Mouse (Mus musculus) intestine, embryonic 14.5 days (tissue): ENCODE results near the gene Trmt44. TPM values are rescaled to one million over a fixed set of nuclear protein-coding genes. Genes with fewer than 3 reads are reported as not detected.

Experiments used
- ATAC-seq: fragments of 200-750 bp; cut with Nextera tagmentation; replicated peaks from 2 replicates; pipeline ENCODE4 v1.8.0; 2017; ENCODE audit warnings: low read depth, moderate number of reproducible peaks, moderate TSS enrichment, moderate library complexity; ENCODE audit not compliant: low FRiP score, low TSS enrichment
- DNase-seq: peaks from one replicate; pipeline ENCODE4 v3.0.0-alpha.2; 2018; ENCODE audit warnings: low spot score
- H3K27ac ChIP-seq: fragments of 300-500 bp; sonication (generic); 2 replicates; pipeline ENCODE4 v1.5.1; 2014; ENCODE audit warnings: low read depth, mild to moderate bottlenecking, control low read depth
- H3K27me3 ChIP-seq: fragments of 300-500 bp; sonication (generic); replicated peaks from 2 replicates; pipeline ENCODE4 v1.6.1; 2014; ENCODE audit warnings: low read length, control low read depth; ENCODE audit not compliant: control insufficient read depth, insufficient read depth
- H3K36me3 ChIP-seq: fragments of 300-500 bp; sonication (generic); 2 replicates; pipeline ENCODE4 v1.6.1; 2014; ENCODE audit warnings: low read length, control low read depth; ENCODE audit not compliant: control insufficient read depth, insufficient read depth
- H3K4me1 ChIP-seq: fragments of 300-500 bp; sonication (generic); replicated peaks from 2 replicates; pipeline ENCODE4 v1.6.1; 2014; ENCODE audit warnings: low read length, control low read depth, mixed read lengths; ENCODE audit not compliant: control insufficient read depth, insufficient read depth
- H3K4me2 ChIP-seq: fragments of 300-500 bp; sonication (generic); 2 replicates; pipeline ENCODE4 v1.6.1; 2014; ENCODE audit warnings: low read length
- H3K4me3 ChIP-seq: fragments of 300-500 bp; sonication (generic); 2 replicates; pipeline ENCODE4 v1.5.1; 2014; ENCODE audit warnings: low read depth, low read length, control low read depth, mixed read lengths
- H3K9ac ChIP-seq: fragments of 300-500 bp; sonication (generic); 2 replicates; pipeline ENCODE4 v1.6.1; 2014; ENCODE audit warnings: mild to moderate bottlenecking, low read length
- H3K9me3 ChIP-seq: fragments of 300-500 bp; sonication (generic); 2 replicates; pipeline ENCODE4 v1.6.1; 2016; ENCODE audit warnings: low read length, control low read depth; ENCODE audit not compliant: control insufficient read depth
- WGBS: fragments of 180-500 bp; shearing (Covaris S2); extraction: QIAGEN DNeasy Blood & Tissue Kit; methylation state at CpG from one replicate; pipeline ENCODE4 v1.1.7; 2014; 5-methylcytosine and 5-hydroxymethylcytosine counted together
- polyA plus RNA-seq: library from polyadenylated mRNA; unstranded; fragments of >200 nt; fragmentation: Nextera tagmentation; extraction: Ambion mirVana; gene quantifications from 2 replicates; pipeline ENCODE4 v1.2.1, GENCODE M21; 2014

The Trmt44 gene
- polyA plus RNA-seq, 1 experiment from 2014 or later, result 8.9 TPM

- Histone ChIP-seq H3K36me3 (peaks cover 84% of the 10 kb centered on the region), H3K27me3 (no peaks in the 10 kb centered on the region), H3K4me2 (no peak overlapping the region), H3K4me3 (no peak overlapping the region), H3K27ac (no peak overlapping the region), H3K9ac (no peak overlapping the region), H3K9me3 (no peaks in the 10 kb centered on the region), H3K4me1 (no peaks in the 10 kb centered on the region)
- peak; percentile 95 for DNase-seq
- ATAC-seq, result no peak; the same call in 1 of the 2 replicates
- 5% methylated on average over 1 of the region's 1 CpGs for WGBS
Observed at GRCm38 (mm10) chr5:35563449-35563848, 11.4 kb downstream of the Trmt44 start.

DNA sequence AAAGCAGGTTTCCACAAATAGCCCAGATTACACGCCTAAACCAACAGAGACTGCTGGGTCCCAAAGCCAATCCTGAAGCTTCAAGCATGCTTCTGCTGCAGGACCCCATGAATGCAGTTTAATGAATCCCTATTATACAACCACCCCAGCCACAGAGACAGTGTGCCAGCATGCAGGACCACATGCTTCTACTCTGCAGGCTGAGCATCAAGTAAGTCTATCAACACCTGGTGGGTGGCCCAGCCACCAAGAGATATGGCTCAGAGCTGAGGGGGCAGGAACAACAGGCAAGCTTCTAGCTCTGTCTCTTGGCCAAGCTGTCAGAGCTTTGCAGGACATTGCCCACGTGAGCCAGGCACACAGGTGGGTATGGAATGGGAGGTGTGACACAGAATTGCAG is 12.3 kb downstream of the Trmt44 start:
- Histone ChIP-seq H3K27me3 (no peaks in the 10 kb centered on the region), H3K4me2 (no peak overlapping the region), H3K9me3 (no peaks in the 10 kb centered on the region), H3K27ac (no peak overlapping the region), H3K4me3 (no peak overlapping the region), H3K4me1 (no peaks in the 10 kb centered on the region), H3K9ac (no peak overlapping the region), H3K36me3 (peaks cover 82% of the 10 kb centered on the region)
- 94% methylated on average over 2 of the region's 2 CpGs for WGBS
- DNase-seq (no peak), ATAC-seq (no peak)

DNA sequence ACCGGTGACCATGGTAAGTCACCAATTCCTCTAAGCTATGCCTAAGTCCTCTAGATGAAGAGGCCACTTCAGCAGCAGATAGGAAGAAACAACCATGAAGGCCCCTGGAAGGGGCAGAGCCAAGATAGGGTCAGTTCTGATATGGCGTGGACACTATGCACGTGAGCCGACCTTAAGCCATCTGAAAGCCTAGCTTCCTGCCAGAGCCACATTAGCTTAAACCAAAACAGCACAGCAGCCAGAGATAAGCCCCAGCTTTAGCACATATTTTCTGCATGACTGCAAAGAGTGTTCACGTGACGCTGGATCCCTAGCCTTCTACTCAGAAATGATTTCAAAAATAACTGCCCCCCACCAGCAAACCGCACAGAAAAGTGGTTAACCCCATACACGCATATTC is 15.4 kb downstream of the Trmt44 start:
- peaks cover 74% of the 10 kb centered on the region for H3K36me3 ChIP-seq
- DNase-seq, result no peak

GRCm38 (mm10) chr5:35557946-35558621 is 16.8 kb downstream of the Trmt44 start:
- Histone ChIP-seq H3K4me2 (no peak overlapping the region), H3K9me3 (no peaks in the 10 kb centered on the region), H3K4me3 (no peak overlapping the region), H3K9ac (no peak overlapping the region), H3K27ac (no peak overlapping the region), H3K36me3 (peaks cover 61% of the 10 kb centered on the region), H3K4me1 (no peaks in the 10 kb centered on the region), H3K27me3 (no peaks in the 10 kb centered on the region)
- 75% methylated on average over 13 of the region's 13 CpGs for WGBS
- DNase-seq (no peak), ATAC-seq (no peak)

More for the DNA sequence above, 15.4 kb downstream of the Trmt44 start:
- no peaks in the 10 kb centered on the region for H3K27me3 ChIP-seq
- no peak overlapping the region for H3K4me3 ChIP-seq
- WGBS, result 83% methylated on average over 8 of the region's 8 CpGs
- H3K9me3 ChIP-seq, result no peaks in the 10 kb centered on the region
- H3K4me2 ChIP-seq, result no peak overlapping the region
- ATAC-seq, result no peak
- H3K27ac ChIP-seq, result no peak overlapping the region
- no peaks in the 10 kb centered on the region for H3K4me1 ChIP-seq
- no peak overlapping the region for H3K9ac ChIP-seq

- Histone ChIP-seq H3K4me2 (no peak overlapping the region), H3K9me3 (no peaks in the 10 kb centered on the region), H3K27me3 (no peaks in the 10 kb centered on the region), H3K27ac (no peak overlapping the region), H3K9ac (no peak overlapping the region), H3K36me3 (peaks cover 44% of the 10 kb centered on the region), H3K4me3 (no peak overlapping the region), H3K4me1 (no peaks in the 10 kb centered on the region; the same call in 1 of the 2 replicates)
- ATAC-seq (no peak), DNase-seq (no peak)
- WGBS, result 87% methylated on average over 7 of the region's 7 CpGs
Observed at GRCm38 (mm10) chr5:35556393-35556792, 18.5 kb downstream of the Trmt44 start.

DNA sequence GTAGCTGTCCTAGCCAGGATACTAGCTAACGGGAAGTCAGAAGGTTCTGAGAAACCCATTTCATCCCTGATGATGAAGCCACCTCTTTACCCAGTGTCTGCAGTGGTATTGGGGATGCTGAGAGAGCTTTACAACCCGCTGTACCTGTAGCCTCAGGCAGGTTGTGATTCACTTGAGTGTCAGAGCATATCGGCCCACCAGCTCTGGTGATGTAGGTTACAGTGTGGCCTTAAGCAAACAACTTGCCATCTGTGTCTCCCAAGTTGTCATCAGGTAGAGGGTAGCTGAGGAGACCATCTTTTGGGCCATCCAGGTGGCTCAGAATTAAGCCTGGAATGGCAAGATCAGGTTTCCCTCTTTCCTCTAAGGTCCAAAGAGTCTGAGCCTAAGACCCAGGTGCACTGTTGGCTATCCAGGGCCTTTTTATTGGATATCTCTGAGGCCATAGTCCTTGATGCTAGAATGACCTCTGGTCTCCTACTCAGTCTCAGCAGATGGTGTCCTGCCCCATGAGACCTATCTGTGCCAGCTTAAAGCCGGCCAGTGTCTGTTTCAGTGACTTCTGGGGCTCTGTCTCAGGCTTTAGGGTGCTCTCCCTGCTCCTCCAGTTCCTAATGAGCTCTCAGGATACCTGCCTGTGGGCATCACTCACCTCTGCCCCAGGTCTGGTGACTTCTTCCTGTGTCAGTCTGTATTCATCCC is 21.9 kb downstream of the Trmt44 start:
- no peak overlapping the region for H3K27ac ChIP-seq
- H3K27me3 ChIP-seq, result no peaks in the 10 kb centered on the region
- 79% methylated on average over 4 of the region's 4 CpGs for WGBS
- no peak for ATAC-seq
- H3K4me2 ChIP-seq, result no peak overlapping the region
- no peak overlapping the region for H3K4me3 ChIP-seq
- no peaks in the 10 kb centered on the region for H3K9me3 ChIP-seq
- H3K4me1 ChIP-seq, result no peaks in the 10 kb centered on the region; the same call in 1 of the 2 replicates
- no peak for DNase-seq
- no peak overlapping the region for H3K9ac ChIP-seq
- peaks cover 26% of the 10 kb centered on the region for H3K36me3 ChIP-seq

GRCm38 (mm10) chr5:35551855-35552837 is 22.7 kb downstream of the Trmt44 start:
- Histone ChIP-seq H3K4me1 (no peaks in the 10 kb centered on the region; the same call in 1 of the 2 replicates), H3K9me3 (no peaks in the 10 kb centered on the region), H3K27ac (no peak overlapping the region), H3K4me2 (no peak overlapping the region), H3K36me3 (peaks cover 18% of the 10 kb centered on the region), H3K4me3 (no peak overlapping the region), H3K27me3 (no peaks in the 10 kb centered on the region), H3K9ac (no peak overlapping the region)
- ATAC-seq, result 0 out of 2 replicates have a peak, but pooled peaks have one; percentile 43
- 42% methylated on average over 7 of the region's 7 CpGs for WGBS
- DNase-seq, result no peak

DNA sequence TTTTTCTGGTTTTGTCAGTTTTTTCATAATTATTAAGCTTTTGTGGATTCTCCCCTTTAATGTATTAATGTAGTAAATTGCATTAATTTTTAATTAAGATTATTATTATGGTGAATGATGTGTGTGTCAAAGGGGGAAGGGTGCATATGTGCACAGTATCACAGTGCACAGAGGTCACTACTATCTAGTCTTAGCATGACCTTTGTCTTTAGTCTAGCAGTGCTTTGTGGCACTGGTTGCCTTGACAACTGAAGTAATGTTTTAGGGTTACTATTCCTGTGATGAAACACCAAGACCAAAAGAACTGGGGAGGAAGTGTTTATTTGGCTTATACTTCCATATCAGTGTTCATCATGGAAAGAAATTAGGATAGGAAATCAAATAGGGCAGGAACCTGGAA is 28.7 kb downstream of the Trmt44 start:
- no peaks in the 10 kb centered on the region for H3K27me3 ChIP-seq

More for the DNA sequence above, 28.7 kb downstream of the Trmt44 start:
- Histone ChIP-seq H3K4me3 (no peak overlapping the region), H3K36me3 (no peaks in the 10 kb centered on the region), H3K4me1 (peaks cover 4% of the 10 kb centered on the region; the same call in 1 of the 2 replicates), H3K9me3 (no peaks in the 10 kb centered on the region), H3K27ac (no peak overlapping the region), H3K9ac (no peak overlapping the region), H3K4me2 (no peak overlapping the region)
- no peak for ATAC-seq
- no peak for DNase-seq
